Mouse (Mus musculus) kidney, embryonic 16.5 days (tissue): ENCODE data around the gene Clec2e. TPM values are rescaled to one million over a fixed set of nuclear protein-coding genes. Genes with fewer than 3 reads are reported as not detected.

ENCODE experiments used
- ATAC-seq: fragments of 200-750 bp; cut with Nextera tagmentation; 2 replicates; pipeline ENCODE4 v1.8.0; 2017; ENCODE audit warnings: moderate TSS enrichment; ENCODE audit not compliant: low FRiP score, low TSS enrichment
- H3K27ac ChIP-seq: fragments of 300-500 bp; sonication (generic); 2 replicates; pipeline ENCODE4 v1.5.1; 2014; ENCODE audit warnings: low read length
- H3K27me3 ChIP-seq: fragments of 300-500 bp; sonication (generic); 2 replicates; pipeline ENCODE4 v1.6.1; 2014; ENCODE audit warnings: low read length, control low read depth, mixed read lengths; ENCODE audit not compliant: insufficient read depth
- H3K36me3 ChIP-seq: fragments of 300-500 bp; sonication (generic); 2 replicates; pipeline ENCODE4 v1.6.1; 2014; ENCODE audit warnings: low read length, control low read depth, mixed read lengths; ENCODE audit not compliant: insufficient read depth
- H3K4me1 ChIP-seq: fragments of 300-500 bp; sonication (generic); 2 replicates; pipeline ENCODE4 v1.6.1; 2014; ENCODE audit warnings: low read length, control low read depth, mixed read lengths; ENCODE audit not compliant: insufficient read depth
- H3K4me2 ChIP-seq: fragments of 300-500 bp; sonication (generic); replicated peaks from 2 replicates; pipeline ENCODE4 v1.6.1; 2014; ENCODE audit warnings: low read depth, low read length
- H3K4me3 ChIP-seq: fragments of 300-500 bp; sonication (generic); 2 replicates; pipeline ENCODE4 v1.5.1; 2014; ENCODE audit warnings: mild to moderate bottlenecking, low read length
- H3K9ac ChIP-seq: fragments of 300-500 bp; sonication (generic); replicated peaks from 2 replicates; pipeline ENCODE4 v1.6.1; 2014; ENCODE audit warnings: low read length
- H3K9me3 ChIP-seq: fragments of 300-500 bp; sonication (generic); 2 replicates; pipeline ENCODE4 v1.6.1; 2016; ENCODE audit warnings: low read length, control low read depth
- WGBS: fragments of 180-500 bp; shearing (Covaris S2); extraction: QIAGEN DNeasy Blood & Tissue Kit; methylation state at CpG from one replicate; pipeline ENCODE4 v1.1.7; 2014; 5-methylcytosine and 5-hydroxymethylcytosine counted together
- polyA plus RNA-seq: library from polyadenylated mRNA; unstranded; fragments of >200 nt; fragmentation: Nextera tagmentation; extraction: Ambion mirVana; gene quantifications from 2 replicates; pipeline ENCODE4 v1.2.1, GENCODE M21; 2015

Gene Clec2e
- polyA plus RNA-seq, 1 experiment from 2014 or later = not detected

- Histone ChIP-seq H3K4me3 (no peak within 1 kb of the TSS), H3K4me2 (no peak within 1 kb of the TSS), H3K4me1 (peaks cover 8% of the 10 kb centered on the region), H3K27ac (no peak within 1 kb of the TSS), H3K9ac (no peak within 1 kb of the TSS), H3K36me3 (no peaks in the 10 kb centered on the region), H3K9me3 (no peaks in the 10 kb centered on the region), H3K27me3 (no peaks in the 10 kb centered on the region)
- no peak for ATAC-seq
- 93% methylated on average over 2 of the region's 2 CpGs for WGBS
These were observed 55.1 kb downstream of the Clec2e start, which contains the start of gene Klrb1f for GRCm38 (mm10) chr6:129045601-129046000. Klrb1f (plus strand) TSS chr6:129045901.

GRCm38 (mm10) chr6:129042470-129042869 lies 58.2 kb downstream of the Clec2e start:
- Histone ChIP-seq H3K9ac (no peak overlapping the region), H3K4me2 (no peak overlapping the region), H3K9me3 (no peaks in the 10 kb centered on the region), H3K36me3 (no peaks in the 10 kb centered on the region), H3K27ac (no peak overlapping the region), H3K27me3 (no peaks in the 10 kb centered on the region), H3K4me1 (no peaks in the 10 kb centered on the region), H3K4me3 (no peak overlapping the region)
- no peak for ATAC-seq

Other genes starting within 250 kb of the Clec2e start
- 0.12 TPM in 1 of 2 replicates, not detected in the other for gene Clec2i, start 213.3 kb downstream of the Clec2e start, polyA plus RNA-seq
- 0.65 and 0.87 TPM in 2 replicates for gene BC035044, start 209.8 kb downstream of the Clec2e start, polyA plus RNA-seq
- gene Clec2g, start 166.5 kb downstream of the Clec2e start, polyA plus RNA-seq = not detected in 2 replicates
- gene Klrb1f, start 55.0 kb downstream of the Clec2e start, polyA plus RNA-seq = 0.18 and 0.21 TPM in 2 replicates
- gene Clec2d, start 79.7 kb upstream of the Clec2e start, polyA plus RNA-seq = 0.90 and 0.91 TPM in 2 replicates
- 0.13 TPM in 1 of 2 replicates, not detected in the other for gene Cd69, start 174.5 kb upstream of the Clec2e start, polyA plus RNA-seq
- not detected in 2 replicates for gene 4922502D21Rik, start 230.9 kb upstream of the Clec2e start, polyA plus RNA-seq
- 0.67 and 0.74 TPM in 2 replicates for gene Clec12a, start 241.8 kb upstream of the Clec2e start, polyA plus RNA-seq